Mouse (Mus musculus) inflammation-experienced regulatory T-cells, adult 6 months (primary cell): ENCODE measurements around the gene E130114P18Rik. TPM values are rescaled to one million over a fixed set of nuclear protein-coding genes. Genes with fewer than 3 reads are reported as not detected.
A peak's percentile ranks its signal among the peaks of the same experiment; 100 is the strongest.

ENCODE experiments used
- ATAC-seq: one replicate; pipeline ENCODE4 v1.8.0; 2017
- polyA plus RNA-seq, 3 experiments: library from polyadenylated mRNA; unstranded; fragments of 100-300 nt; shearing (Covaris generic); gene quantifications; one replicate each; pipeline ENCODE4 v1.2.1; 2017

The E130114P18Rik gene
- polyA plus RNA-seq: not detected

- ATAC-seq: peak; percentile 21
Observed at GRCm38 (mm10) chr4:97777706-97778176, at the start of gene E130114P18Rik. E130114P18Rik (minus strand) TSS chr4:97778078.

DNA sequence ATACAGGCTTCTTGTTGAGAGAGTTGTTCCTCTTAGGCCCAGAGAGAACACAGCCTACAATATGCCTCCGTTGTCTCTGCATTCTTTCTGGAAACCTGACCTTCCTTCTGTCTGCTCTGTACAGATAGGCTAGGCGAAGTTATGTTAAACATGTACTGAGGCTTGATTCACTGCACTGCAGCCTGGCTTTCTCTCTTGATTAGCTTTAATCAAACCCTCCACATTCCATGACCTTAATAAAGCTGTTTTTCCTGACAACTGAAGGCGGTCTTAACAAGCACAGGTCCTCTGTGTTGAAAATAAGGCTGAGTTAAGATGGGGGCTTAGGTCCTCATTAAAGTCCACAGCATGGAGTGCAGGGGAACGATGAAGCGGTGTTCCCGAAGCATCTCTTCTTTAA is 49.2 kb upstream of the E130114P18Rik start:
- ATAC-seq: no peak

- no peak for ATAC-seq
Observed at GRCm38 (mm10) chr4:97825841-97826240, 48.0 kb upstream of the E130114P18Rik start.

GRCm38 (mm10) chr4:97825432-97825831 is 47.6 kb upstream of the E130114P18Rik start:
- no peak for ATAC-seq

DNA sequence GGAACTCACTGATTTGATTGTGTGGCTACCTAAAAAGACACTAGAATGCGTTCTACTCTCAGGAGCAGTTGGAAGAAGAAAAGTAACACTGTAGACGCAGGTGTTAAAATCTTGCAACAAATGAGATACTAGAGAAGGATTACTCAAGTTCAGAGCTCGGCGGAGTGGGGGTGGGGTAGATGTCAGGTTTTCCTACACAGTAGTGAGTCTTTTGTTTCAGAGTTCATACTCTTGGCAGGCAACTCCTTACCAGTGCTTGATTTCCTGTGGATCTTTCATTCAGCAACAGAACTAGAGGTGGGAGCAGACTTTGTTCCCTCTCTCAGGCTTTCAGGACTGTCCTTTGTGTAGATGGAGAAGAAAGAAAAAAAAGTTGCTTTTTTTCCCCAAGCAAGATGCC is 46.6 kb upstream of the E130114P18Rik start:
- no peak for ATAC-seq

DNA sequence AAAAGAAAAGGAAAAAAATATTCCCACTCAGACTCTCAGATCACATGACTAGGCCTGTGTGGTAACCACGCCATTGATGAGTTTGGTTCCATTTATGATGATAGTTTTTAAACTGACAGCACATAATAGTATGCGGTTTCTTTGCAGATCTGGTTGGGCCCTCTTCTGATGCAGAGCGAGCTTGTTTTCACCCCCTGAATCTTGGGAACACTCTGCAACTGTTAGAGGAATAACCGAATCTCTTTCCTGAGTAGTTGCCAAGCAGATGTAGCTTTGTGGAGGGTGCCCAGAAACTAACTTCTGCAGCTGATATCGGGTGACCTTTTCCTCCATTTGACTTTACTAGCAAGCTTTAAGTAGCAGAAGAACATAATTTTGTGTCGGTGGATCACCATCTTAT is 45.6 kb upstream of the E130114P18Rik start:
- no peak for ATAC-seq

DNA sequence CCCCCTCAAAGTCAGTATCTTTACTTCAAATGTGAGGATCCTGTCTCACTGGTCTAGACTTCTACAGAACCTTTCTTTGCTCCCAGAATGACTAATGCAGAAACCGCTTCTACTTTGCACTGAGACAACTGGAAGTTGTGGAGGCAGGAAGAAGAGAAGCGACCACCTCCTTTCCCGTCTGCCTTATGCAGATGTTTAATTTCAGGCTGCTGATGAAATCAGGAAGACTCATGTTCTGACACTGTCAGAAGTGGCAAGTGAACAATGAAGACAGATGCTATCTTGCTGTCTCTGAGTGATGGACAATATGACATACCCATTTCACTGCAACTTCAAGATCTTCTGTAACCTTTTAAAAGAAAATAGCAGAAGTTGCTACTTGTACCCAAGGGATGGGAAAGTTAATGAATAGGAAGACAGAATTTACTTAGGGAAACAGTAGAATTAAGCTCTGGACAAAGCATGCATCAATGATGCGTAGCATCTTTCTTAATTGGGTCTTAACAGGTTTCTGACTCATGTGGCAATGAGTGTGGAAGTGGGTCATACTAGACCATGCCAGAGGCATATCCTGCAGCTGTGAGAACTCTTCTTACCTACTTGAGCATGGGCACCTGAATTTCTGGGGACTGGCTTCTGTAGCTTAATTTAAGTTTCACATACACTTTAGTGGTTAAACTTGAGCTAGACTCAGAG is 43.8 kb upstream of the E130114P18Rik start:
- ATAC-seq: no peak

- no peak for ATAC-seq
Observed at GRCm38 (mm10) chr4:97820474-97821259, 42.8 kb upstream of the E130114P18Rik start.

- no peak for ATAC-seq
Observed at GRCm38 (mm10) chr4:97819101-97819500, 41.2 kb upstream of the E130114P18Rik start.

- ATAC-seq: no peak
Observed at GRCm38 (mm10) chr4:97818498-97818897, 40.6 kb upstream of the E130114P18Rik start.

GRCm38 (mm10) chr4:97817741-97818140 is 39.9 kb upstream of the E130114P18Rik start:
- no peak for ATAC-seq

- no peak for ATAC-seq
Observed at GRCm38 (mm10) chr4:97816753-97817152, 38.9 kb upstream of the E130114P18Rik start.

DNA sequence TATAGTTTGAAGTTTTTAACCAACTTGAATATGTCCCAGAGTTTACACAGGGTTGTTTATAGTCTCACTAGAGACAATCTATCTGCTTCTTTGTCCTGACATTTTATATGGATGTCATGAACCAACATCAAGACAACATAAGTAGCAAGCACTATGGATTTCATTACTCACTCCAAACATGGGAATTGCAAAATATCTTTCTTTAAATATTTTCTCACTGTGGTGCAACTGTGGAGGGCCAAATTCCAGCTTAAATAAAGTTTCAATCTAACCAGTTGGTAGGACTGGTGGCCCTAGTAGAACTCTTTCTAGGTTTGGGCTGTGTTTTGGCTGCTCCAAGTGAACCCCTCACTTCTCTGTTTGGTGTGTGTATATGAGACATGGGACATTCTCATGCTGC is 38.1 kb upstream of the E130114P18Rik start:
- ATAC-seq: no peak

DNA sequence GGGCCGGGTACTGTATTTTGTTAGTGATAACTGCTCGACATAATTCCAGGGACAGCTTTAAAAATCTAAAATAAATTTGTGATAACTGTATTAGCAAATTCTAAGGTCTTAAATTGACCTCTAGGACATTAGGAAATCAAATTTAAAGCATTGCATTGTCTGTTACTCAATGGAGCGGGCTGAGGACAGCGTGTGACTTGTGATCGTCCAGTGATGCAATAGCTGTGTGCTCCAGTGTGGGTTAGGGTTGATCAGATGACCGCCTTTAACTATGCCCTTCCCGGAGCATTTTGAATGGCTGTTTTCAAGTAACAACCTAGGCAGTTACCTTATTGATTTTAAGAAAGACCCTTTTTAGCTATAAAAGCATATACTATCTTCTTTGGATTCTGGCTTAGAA is 36.6 kb upstream of the E130114P18Rik start:
- no peak for ATAC-seq

- ATAC-seq: no peak
Observed at GRCm38 (mm10) chr4:97813996-97814395, 36.1 kb upstream of the E130114P18Rik start.

- no peak for ATAC-seq
Observed at GRCm38 (mm10) chr4:97813035-97813434, 35.2 kb upstream of the E130114P18Rik start.

GRCm38 (mm10) chr4:97810348-97810939 is 32.6 kb upstream of the E130114P18Rik start:
- no peak for ATAC-seq

GRCm38 (mm10) chr4:97809582-97810295 is 31.9 kb upstream of the E130114P18Rik start:
- no peak for ATAC-seq

- ATAC-seq: no peak
Observed at GRCm38 (mm10) chr4:97808885-97809284, 31.0 kb upstream of the E130114P18Rik start.

DNA sequence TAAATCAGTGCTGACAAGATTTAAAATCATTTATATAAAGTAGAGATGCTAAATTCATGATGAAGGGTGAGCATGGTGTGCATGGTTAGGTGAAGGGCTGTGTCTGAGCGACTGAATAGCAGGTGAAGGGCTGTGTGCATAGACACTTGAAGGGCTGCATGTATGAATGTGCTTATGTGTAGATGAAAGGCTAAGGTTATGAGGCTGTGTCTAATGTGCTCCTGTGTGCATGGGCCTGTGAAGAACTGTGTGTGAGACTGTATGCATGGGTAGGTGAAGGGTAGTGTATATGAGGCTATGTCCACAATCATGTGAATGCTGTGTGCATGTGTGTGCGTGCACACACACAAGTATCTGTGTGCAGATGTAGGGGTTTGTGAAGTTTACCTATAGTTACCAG is 29.0 kb upstream of the E130114P18Rik start:
- ATAC-seq: no peak

GRCm38 (mm10) chr4:97805896-97806808 is 28.3 kb upstream of the E130114P18Rik start:
- ATAC-seq: no peak

DNA sequence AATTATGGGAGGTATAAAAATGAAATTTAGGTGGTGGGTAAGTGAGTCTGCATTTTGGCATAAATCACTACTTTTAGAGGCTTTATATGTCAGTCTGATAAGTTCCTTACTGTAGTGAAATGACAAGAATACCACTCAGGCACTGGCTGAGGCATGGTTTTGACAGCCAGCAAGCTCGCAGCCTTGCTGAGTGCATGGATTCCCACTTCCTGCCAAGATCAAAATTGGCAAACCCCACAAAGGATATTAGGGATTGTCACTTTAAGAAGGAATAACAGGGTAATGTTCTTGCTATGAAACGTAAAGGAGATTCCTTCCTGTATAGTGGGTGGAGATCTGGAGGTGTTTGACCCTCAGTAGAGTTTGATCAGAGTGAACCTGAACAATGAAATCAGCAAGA is 27.4 kb upstream of the E130114P18Rik start:
- no peak for ATAC-seq
